Mouse (Mus musculus): ENCODE measurements at regions not wholly inside any gene's neighbourhood (a gene's known extent, or its start where the extent isn't known, plus 50 kb on each side); places are given as distances from the start of the nearest gene placed in this dataset.

DNA sequence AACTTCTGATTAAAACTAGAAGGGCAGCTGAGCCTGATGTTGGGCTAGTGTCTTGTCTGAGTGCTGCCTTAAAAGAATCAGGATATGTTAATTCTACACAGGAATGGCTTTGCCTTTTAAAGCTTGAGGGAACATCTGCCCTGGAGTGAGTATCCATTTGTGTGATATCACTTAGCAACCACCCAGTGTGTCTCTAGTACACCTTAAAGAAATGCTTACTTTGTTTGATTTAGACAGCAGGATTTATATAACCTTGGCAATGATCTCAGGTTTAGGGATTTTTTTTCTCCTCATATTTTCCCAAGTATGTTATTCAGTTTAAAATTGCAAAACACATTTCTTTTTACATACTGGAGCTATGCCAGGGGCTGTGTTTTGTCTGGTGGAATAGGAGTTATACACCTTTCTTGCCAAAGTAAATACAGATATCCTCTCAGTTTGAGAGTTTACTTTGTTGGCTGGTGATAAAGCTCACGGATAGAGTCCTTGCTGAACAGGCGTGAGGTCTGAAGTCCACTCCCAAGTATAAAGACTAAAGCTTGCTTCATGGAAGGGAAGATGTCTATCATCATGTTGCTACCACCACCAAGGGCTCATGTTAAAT, 206.6 kb downstream of the Rsl24d1 start:
- in situ Hi-C loops (cut with MboI, MseI), result no loop called here

GRCm38 (mm10) chr9:73331066-73331465, 217.8 kb downstream of the Rsl24d1 start:
- in situ Hi-C loops (cut with MboI, MseI), result no loop called here

DNA sequence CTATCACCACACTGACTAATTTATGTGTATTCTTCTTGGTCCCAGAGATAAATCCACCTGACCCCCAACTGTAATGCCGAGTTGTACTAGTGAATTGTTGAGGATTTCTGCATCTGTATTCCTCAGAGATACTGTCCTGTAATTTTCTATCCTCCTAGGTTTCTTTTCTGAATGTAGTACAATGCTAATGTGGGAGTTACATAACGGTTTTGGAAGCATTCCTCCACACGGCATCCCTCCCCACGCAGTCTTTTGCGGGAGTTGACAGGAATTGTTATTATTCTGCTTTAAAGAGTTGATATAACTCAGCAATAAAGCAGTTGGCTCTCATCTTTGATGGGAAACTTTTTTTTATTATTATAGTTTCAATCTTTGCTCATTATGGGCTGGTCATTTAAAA, 222.8 kb downstream of the Rsl24d1 start:
- in situ Hi-C loops (cut with MboI, MseI), result no loop called here

DNA sequence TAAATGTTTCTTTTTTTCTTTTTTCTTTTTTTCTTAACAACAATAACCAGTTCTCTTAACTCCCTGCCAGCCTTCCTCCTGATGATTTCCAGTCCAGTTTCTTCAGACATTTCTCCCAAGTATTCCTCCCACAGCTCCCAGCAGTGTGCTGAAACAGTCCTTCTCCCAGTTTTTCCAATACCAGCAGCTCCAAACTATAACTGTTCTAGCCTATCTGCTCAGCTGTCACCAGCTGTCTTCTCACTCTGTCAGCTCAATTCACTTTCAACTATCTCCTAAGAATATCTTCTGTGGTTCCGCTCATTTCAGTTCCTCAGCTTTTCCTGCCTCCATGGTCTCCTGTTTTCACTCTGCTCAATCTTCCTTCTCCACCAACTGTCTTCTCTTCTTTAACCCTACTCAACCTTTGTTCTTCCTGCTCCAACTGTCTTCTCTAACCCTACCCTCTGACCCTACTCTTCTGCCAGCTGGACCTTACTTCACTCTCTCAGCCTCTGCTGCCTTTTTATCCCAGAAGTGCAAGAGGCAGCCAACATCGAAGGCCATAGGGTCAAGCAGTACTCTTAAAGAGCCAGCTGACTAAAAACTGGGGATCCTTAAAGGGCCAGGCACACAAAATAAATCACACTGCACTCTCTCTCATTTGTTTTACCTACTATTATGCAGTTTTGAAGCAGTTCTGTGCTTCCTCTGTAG, 224.0 kb downstream of the Rsl24d1 start:
- in situ Hi-C loops (cut with MboI, MseI), result no loop called here

GRCm38 (mm10) chr9:73355876-73356275, 242.7 kb downstream of the Rsl24d1 start:
- in situ Hi-C loops (cut with MboI, MseI), result no loop called here

DNA sequence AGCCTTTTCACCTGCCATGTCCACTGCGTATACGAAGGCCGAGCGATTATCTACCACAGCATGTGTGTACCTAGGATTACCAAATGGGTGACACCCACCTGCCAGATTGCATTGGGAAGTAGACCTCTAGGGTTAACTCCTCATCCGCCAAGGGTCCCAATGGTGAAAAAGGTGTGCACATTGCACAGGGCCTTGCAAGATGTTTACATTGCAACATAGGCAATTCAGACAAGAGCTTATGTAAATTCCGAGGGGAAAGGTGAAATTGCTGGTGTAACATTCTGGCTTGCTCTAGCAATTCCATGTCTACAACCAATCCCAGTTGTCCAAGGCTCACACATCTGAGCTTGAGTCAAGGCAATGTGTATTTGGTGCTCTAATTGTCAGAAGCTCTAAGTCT, 245.7 kb downstream of the Rsl24d1 start:
- in situ Hi-C loops (cut with MboI, MseI), result no loop called here

DNA sequence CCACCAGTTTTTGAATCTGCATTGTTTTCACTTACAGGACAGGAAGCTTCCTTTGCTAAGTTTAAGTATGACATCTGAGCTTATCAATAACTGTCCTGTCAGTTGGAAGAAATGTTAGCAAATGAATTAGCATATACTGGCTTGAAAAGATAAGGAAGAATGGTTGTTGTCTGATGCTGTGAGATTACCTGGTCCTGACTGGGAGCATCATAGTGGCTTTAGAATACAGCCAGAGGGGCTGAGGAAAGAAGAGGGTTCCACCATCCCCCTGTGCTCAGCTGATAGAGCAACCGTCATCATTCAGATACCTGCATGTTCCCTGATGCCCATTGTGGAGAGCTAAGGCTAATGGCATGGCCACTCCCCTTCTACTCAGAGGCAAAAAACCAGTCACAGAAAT, 267.5 kb downstream of the Rsl24d1 start:
- in situ Hi-C loops (cut with MboI, MseI), result no loop called here

- in situ Hi-C loops (cut with MboI, MseI), result no loop called here
Observed at GRCm38 (mm10) chr9:73392036-73392435, 278.8 kb downstream of the Rsl24d1 start.

GRCm38 (mm10) chr9:73413367-73413930, 300.2 kb downstream of the Rsl24d1 start:
- in situ Hi-C loops (cut with MboI, MseI), result loop anchor here (10.0 kb wide), 1 partner anchor 1281 kb away; no protein-coding TSS in a partner anchor

DNA sequence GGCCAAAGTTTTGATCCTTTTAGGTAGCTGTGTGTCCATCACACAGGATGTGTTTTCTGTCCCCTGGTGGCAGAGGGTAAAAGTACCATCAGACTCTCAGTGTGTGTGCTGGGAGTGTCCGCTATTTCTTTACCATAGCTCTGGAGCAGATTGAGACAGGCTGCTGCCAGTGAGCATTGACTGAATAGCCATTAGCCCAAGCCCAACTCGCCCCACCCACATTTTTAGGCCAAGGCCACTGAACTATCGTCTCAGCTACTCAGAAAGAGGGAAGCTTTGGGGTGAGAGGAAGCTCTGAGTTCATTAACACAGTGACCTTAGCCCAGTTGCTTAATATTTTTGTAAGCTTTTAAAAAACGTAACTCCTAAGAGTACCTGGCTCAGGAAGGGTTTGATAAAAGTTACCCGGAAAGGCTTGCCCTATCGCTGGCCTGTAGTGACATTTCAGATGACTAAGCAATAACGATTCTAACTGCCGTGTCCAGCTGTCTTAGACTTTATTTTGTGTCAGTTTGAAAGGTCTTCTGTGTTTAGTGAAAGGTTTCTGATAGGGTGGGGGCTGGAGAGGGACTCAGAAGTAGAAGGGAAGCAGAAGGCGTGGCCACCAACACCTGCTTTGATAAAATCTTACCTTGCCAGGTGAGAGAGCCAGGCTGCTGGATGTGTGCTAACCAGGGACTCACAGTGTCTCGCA, 303.0 kb downstream of the Rsl24d1 start:
- in situ Hi-C loops (cut with MboI, MseI), result loop anchor here (10.0 kb wide), 1 partner anchor 1279 kb away; no protein-coding TSS in a partner anchor

Measured in regulatory T cell (primary cell).